Comparison of ENCODE assay signal across 19 mouse cellular contexts in genomic region chr8:127143641-127144040, GRCm38 (mm10).
A peak's percentile ranks its signal among the peaks of the same experiment; 100 is the strongest.
DNase-seq lines count a peak whose midpoint lies in the region; ATAC-seq lines count a peak whose summit lies in the region.
"Had no signal": no experiment of that assay in that cellular context is flagged by ENCODE, and none has a peak within 500 bp of the region (broad histone marks: within the 10 kb centered on the region; RNA-seq: fewer than 3 reads in every experiment).

No protein-coding gene starts in this region.

- no peaks in the 10 kb centered on the region for H3K9me3 ChIP-seq in heart, embryonic 12.5 days (replicated peaks)
- H3K9me3 ChIP-seq: forebrain, embryonic 13.5 days; heart, embryonic 13.5 days; hindbrain, embryonic 13.5 days; midbrain, embryonic 13.5 days; neural tube, embryonic 15.5 days had no signal

- no peak overlapping the region for H3K4me3 ChIP-seq in heart, embryonic 12.5 days
- H3K4me3 ChIP-seq: forebrain, embryonic 13.5 days; heart, embryonic 13.5 days; hindbrain, embryonic 13.5 days; midbrain, embryonic 13.5 days; neural tube, embryonic 15.5 days had no signal

- H3K36me3 ChIP-seq in heart, embryonic 12.5 days = no peaks in the 10 kb centered on the region
- H3K36me3 ChIP-seq: heart, embryonic 13.5 days; hindbrain, embryonic 13.5 days; midbrain, embryonic 13.5 days; neural tube, embryonic 15.5 days had no signal

- peak; percentile 91 for DNase-seq in heart, adult 11 months
- DNase-seq in 3T3-L1 (ENCODE audit: low read depth, low spot score) = peak; percentile 45
- peak; percentile 52 to 57 for DNase-seq in lung, adult 18-20 months
- DNase-seq in lung, postnatal 25 days (ENCODE audit: low spot score) = peak; percentile 47
- DNase-seq in adrenal gland, adult 8-10 months = no peak
- DNase-seq: adrenal gland, postnatal 25 days; cerebellum, adult 11-12 months; cerebellum, postnatal 25 days; gastrocnemius, postnatal 25 days; kidney, adult 8-10 months had no signal

- H3K4me2 ChIP-seq in heart, embryonic 12.5 days = no peak overlapping the region
- H3K4me2 ChIP-seq: forebrain, embryonic 13.5 days; heart, embryonic 13.5 days; hindbrain, embryonic 13.5 days; midbrain, embryonic 13.5 days; neural tube, embryonic 15.5 days had no signal

- H3K4me1 ChIP-seq in heart, embryonic 12.5 days (replicated peaks) = peaks cover 53% of the 10 kb centered on the region

- no peak overlapping the region for H3K9ac ChIP-seq in heart, embryonic 12.5 days
- H3K9ac ChIP-seq: forebrain, embryonic 13.5 days; heart, embryonic 13.5 days; hindbrain, embryonic 13.5 days; midbrain, embryonic 13.5 days; neural tube, embryonic 15.5 days had no signal

- no peak for ATAC-seq in heart, embryonic 12.5 days (ENCODE audit: insufficient number of reproducible peaks, low FRiP score)
- ATAC-seq in monocyte, adult 5-6 weeks (replicated peaks; ENCODE audit: insufficient number of reproducible peaks, low FRiP score, low TSS enrichment, poor library complexity, severe bottlenecking) = no peak
- ATAC-seq in granulocyte monocyte progenitor cell, adult 5-6 weeks (replicated peaks; ENCODE audit: poor library complexity, severe bottlenecking) = no peak
- ATAC-seq: activated CD4-positive, CD25-positive, alpha-beta regulatory T cell, adult 4 months; forebrain, embryonic 13.5 days; midbrain, embryonic 13.5 days had no signal

- H3K27me3 ChIP-seq in heart, embryonic 12.5 days (replicated peaks) = no peaks in the 10 kb centered on the region
- H3K27me3 ChIP-seq: forebrain, embryonic 13.5 days; heart, embryonic 13.5 days; hindbrain, embryonic 13.5 days; midbrain, embryonic 13.5 days; neural tube, embryonic 15.5 days had no signal

- no peak overlapping the region for H3K27ac ChIP-seq in heart, embryonic 12.5 days (ENCODE audit: poor library complexity, severe bottlenecking)
- H3K27ac ChIP-seq: forebrain, embryonic 13.5 days; heart, embryonic 13.5 days; hindbrain, embryonic 13.5 days; midbrain, embryonic 13.5 days; neural tube, embryonic 15.5 days had no signal

- WGBS in heart, embryonic 12.5 days = 22% methylated on average over 7 of the region's 7 CpGs
